Mouse (Mus musculus) small intestine, adult 2 months (tissue): ENCODE results near the gene Cltb. TPM values are rescaled to one million over a fixed set of nuclear protein-coding genes. Genes with fewer than 3 reads are reported as not detected.
"Not testable (repeated sequence)": the region's sequence is repeated elsewhere in the genome, so short reads cannot be mapped to it uniquely, and the experiment has no call there.

ENCODE experiments used
- H3K27ac ChIP-seq: fragments of 200-500 bp; 2 replicates; pipeline ENCODE4 v1.5.1; 2012; ENCODE audit warnings: low read depth, low read length, control low read depth, inconsistent platforms; ENCODE audit not compliant: insufficient read depth
- H3K27me3 ChIP-seq: fragments of 200-500 bp; 2 replicates; pipeline ENCODE4 v1.6.1; 2012; ENCODE audit warnings: mild to moderate bottlenecking, moderate library complexity, low read length, inconsistent platforms; ENCODE audit not compliant: control insufficient read depth, insufficient read depth
- H3K36me3 ChIP-seq: fragments of 200-500 bp; 2 replicates; pipeline ENCODE4 v1.6.1; 2012; ENCODE audit warnings: mild to moderate bottlenecking, low read length, control low read depth, inconsistent platforms; ENCODE audit not compliant: control insufficient read depth, insufficient read depth
- H3K4me1 ChIP-seq: fragments of 200-500 bp; 2 replicates; pipeline ENCODE4 v1.6.1; 2012; ENCODE audit warnings: low read length, inconsistent platforms, mixed read lengths; ENCODE audit not compliant: control insufficient read depth, insufficient read depth, insufficient read length
- H3K4me3 ChIP-seq: fragments of 200-500 bp; 2 replicates; pipeline ENCODE4 v1.5.1; 2012; ENCODE audit warnings: low read depth, mild to moderate bottlenecking, control low read depth, inconsistent platforms, low read length, moderate library complexity
- CTCF ChIP-seq: fragments of 200-500 bp; IDR thresholded peaks from 2 replicates; pipeline ENCODE4 v1.5.1; 2012; ENCODE audit warnings: low read depth, mild to moderate bottlenecking, control low read depth, inconsistent platforms, low read length, moderate library complexity, mixed read lengths; ENCODE audit not compliant: insufficient replicate concordance, insufficient read length; ENCODE audit errors: extremely low read depth
- POLR2A ChIP-seq: fragments of 200-500 bp; IDR thresholded peaks from 2 replicates; pipeline ENCODE4 v1.6.1; 2012; ENCODE audit warnings: low read depth, mild to moderate bottlenecking, control low read depth, inconsistent platforms, low read length, moderate library complexity
- WGBS: fragments of 180-500 bp; shearing (Covaris S2); methylation state at CpG from one replicate; pipeline ENCODE4 v1.1.7; 2018; 5-methylcytosine and 5-hydroxymethylcytosine counted together
- polyA plus RNA-seq: library from polyadenylated mRNA; depleted of rRNA; stranded (reverse); fragments of >200 nt; gene quantifications from 2 replicates; pipeline ENCODE4 v1.2.3, GENCODE M21; 2012

Cltb gene
- polyA plus RNA-seq, 1 experiment: 84.6 TPM

GRCm38 (mm10) chr13:54621155-54621932 is 10.2 kb upstream of the Cltb start, which contains the start of gene Faf2:
Gene Faf2, plus strand, starts transcription at chr13:54621784.
- H3K4me3 ChIP-seq: peak within 1 kb of the TSS; percentile 65
- H3K27ac ChIP-seq: peak within 1 kb of the TSS; percentile 38
- TF ChIP-seq CTCF: peak; percentile 96
- peak; percentile 82 for TF ChIP-seq POLR2A
- no peaks in the 10 kb centered on the region for H3K27me3 ChIP-seq
- H3K4me1 ChIP-seq: no peaks in the 10 kb centered on the region; the same call in 1 of the 2 replicates
- no peaks in the 10 kb centered on the region for H3K36me3 ChIP-seq
- 8% methylated on average over 44 of the region's 44 CpGs for WGBS

DNA sequence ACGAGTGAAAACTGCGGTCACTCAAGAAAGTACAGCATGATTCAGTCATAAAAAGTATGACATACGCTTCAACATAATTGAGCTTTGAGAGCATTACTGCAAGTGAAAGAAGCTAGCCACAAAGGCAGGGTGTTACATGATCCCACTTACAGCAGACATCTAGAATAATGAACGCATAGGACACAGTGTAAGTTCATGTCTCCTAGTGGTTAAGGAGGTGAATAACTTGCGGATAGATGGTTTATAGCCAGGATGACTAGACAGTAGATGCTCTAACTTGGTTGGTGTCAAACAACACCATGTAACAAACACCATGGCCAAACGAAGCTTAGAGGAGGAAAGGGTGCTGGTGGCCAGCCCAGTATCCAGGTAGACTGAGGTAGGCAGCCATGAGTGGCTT is 5.9 kb upstream of the Cltb start:
- Histone ChIP-seq H3K27me3 (no peaks in the 10 kb centered on the region), H3K36me3 (no peaks in the 10 kb centered on the region), H3K4me1 (no peaks in the 10 kb centered on the region), H3K4me3 (no peak overlapping the region), H3K27ac (no peak overlapping the region)
- WGBS: 60% methylated on average over 6 of the region's 6 CpGs
- TF ChIP-seq POLR2A (no peak), CTCF (no peak)

DNA sequence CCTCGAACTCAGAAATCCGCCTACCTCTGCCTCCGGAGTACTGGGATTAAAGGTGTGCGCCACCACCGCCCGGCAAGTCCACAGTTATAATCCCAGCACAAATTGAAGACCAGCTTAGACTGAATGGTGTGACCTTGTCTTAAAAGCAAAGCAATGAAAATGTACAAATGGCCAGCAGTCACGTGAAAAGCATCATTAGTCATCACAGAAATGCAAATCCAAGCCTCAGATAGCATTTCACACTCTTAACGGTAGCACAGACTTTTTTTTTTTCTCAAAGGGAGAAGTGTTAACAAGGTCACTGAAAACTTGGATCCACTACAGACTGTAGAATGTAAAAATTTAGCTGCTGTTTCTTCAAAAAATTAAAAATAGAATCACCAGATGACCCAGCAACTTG is 5.2 kb upstream of the Cltb start:
- WGBS: 76% methylated on average over 8 of the region's 8 CpGs
- Histone ChIP-seq H3K36me3 (no peaks in the 10 kb centered on the region), H3K4me3 (no peak overlapping the region), H3K4me1 (no peaks in the 10 kb centered on the region), H3K27ac (no peak overlapping the region), H3K27me3 (no peaks in the 10 kb centered on the region)
- no peak for TF ChIP-seq POLR2A
- no peak for TF ChIP-seq CTCF

- not testable (repeated sequence) for H3K27me3 ChIP-seq, H3K4me3 ChIP-seq, H3K27ac ChIP-seq, H3K4me1 ChIP-seq, H3K36me3 ChIP-seq
- WGBS: 78% methylated on average over 8 of the region's 8 CpGs
Observed at GRCm38 (mm10) chr13:54613141-54613540, 2.0 kb upstream of the Cltb start.

GRCm38 (mm10) chr13:54610613-54610971 is 552 bp downstream of the Cltb start:
- TF ChIP-seq POLR2A (no peak; the same call in 1 of the 2 replicates), CTCF (peak; percentile 26; the same call in 1 of the 2 replicates)
- H3K27me3 ChIP-seq: no peaks in the 10 kb centered on the region
- peak overlapping the region; percentile 78 for H3K4me3 ChIP-seq
- peak overlapping the region; percentile 54 for H3K27ac ChIP-seq
- 5% methylated on average over 13 of the region's 13 CpGs for WGBS
- peaks cover 11% of the 10 kb centered on the region for H3K4me1 ChIP-seq
- H3K36me3 ChIP-seq: no peaks in the 10 kb centered on the region; the same call in 1 of the 2 replicates

GRCm38 (mm10) chr13:54609301-54609700 is 1.8 kb downstream of the Cltb start:
- peaks cover 19% of the 10 kb centered on the region for H3K4me1 ChIP-seq
- no peak overlapping the region for H3K27ac ChIP-seq
- 29% methylated on average over 1 of the region's 1 CpGs for WGBS
- no peaks in the 10 kb centered on the region for H3K27me3 ChIP-seq
- H3K36me3 ChIP-seq: peaks cover 5% of the 10 kb centered on the region
- H3K4me3 ChIP-seq: no peak overlapping the region
- TF ChIP-seq CTCF (no peak), POLR2A (no peak)

- H3K4me3 ChIP-seq: no peak overlapping the region
- TF ChIP-seq POLR2A (no peak), CTCF (no peak)
Observed at GRCm38 (mm10) chr13:54608666-54609065, 2.5 kb downstream of the Cltb start.

More at GRCm38 (mm10) chr13:54608666-54609065, 2.5 kb downstream of the Cltb start:
- WGBS: 66% methylated on average over 8 of the region's 8 CpGs
- H3K27ac ChIP-seq: peak overlapping the region; percentile 5; the same call in 1 of the 2 replicates
- peaks cover 19% of the 10 kb centered on the region for H3K4me1 ChIP-seq
- peaks cover 9% of the 10 kb centered on the region for H3K36me3 ChIP-seq
- H3K27me3 ChIP-seq: no peaks in the 10 kb centered on the region
